Mouse (Mus musculus) mouse embryonic stem cell (cell line): Measurements from ENCODE around the gene Tspan10.
"Not testable (repeated sequence)": the region's sequence is repeated elsewhere in the genome, so short reads cannot be mapped to it uniquely, and the experiment has no call there.

ENCODE experiments used
- in situ Hi-C, 2 experiments: fragments of 300-500 bp; cut with MboI; formaldehyde crosslinking; loops; 1 replicate in 1 of 2; 3 replicates in 1 of 2; pipeline ENCODE4 v1.14.3; 2019 to 2020; ENCODE audit warnings: low sequenced_read_pairs in 2 of 2, low pct_unique_long_range_greater_than_20kb in 1 of 2, mixed read lengths in 1 of 2; ENCODE audit not compliant: unreplicated experiment in 1 of 2

The Tspan10 gene

DNA sequence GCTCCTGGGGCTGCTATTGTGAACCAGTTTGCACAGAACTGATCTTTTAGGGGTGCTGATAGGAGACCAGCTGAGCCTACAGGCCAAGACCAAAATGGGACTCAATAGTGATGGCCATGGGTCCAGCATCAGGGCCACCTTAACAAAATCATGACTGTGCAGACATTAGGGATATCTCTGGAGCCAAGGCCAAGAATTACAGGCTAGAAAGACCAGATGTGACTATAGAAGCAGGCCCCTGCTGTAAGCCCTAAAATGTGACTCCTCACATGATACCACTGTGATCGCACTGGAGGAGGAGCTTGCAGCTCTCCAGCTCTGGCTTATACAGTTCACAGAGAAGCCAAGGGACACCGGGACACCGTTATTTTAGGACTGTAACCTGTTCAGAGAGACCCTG is at the start of gene Tspan10:
Gene Tspan10, plus strand, starts transcription at position 301 of the 400 bp plus-strand sequence.
- in situ Hi-C loops, result no loop called here

- in situ Hi-C loops, result no loop called here
Observed at GRCm38 (mm10) chr11:120395661-120396060, 46.8 kb upstream of the Tspan10 start.

- in situ Hi-C loops, result no loop called here
Observed at GRCm38 (mm10) chr11:120397602-120398001, 44.8 kb upstream of the Tspan10 start.

DNA sequence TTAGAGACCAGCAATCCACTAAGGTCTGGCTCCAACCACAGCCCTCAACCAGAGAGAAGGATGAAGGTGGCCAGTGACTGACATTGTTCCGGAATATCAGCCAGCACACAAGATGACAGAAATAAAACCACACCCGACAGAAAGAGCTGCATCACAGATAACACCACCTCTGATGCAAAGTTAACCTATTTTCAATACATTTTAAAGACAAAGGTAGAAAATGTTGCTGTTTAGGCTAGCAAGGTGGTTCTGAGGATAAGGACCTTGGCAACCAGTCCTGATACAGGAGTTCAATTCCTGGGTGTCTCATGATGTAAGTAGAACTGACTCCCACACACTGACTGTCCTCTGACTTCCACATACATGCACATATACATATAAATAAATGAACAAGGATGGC is 43.1 kb upstream of the Tspan10 start:
- in situ Hi-C loops, result no loop called here

DNA sequence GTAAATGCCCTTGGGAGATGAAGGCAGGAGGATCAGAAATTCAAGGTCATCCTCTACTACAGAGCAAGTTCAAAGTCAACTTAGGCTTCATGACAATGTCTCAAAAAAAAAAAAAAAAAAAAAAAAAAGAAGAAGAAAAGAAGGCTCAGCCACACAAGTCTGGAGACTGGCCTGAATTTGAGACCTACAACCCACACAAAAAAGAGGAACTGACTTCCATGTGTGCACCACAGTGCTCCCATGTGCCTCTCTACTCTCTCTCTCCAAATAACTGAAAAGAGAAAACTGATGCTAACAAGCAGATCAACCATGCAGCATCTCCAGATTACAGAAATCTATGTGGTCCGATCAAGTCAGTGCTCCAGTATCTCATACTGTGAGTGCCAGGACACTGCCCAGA is 37.6 kb upstream of the Tspan10 start:
- in situ Hi-C loops, result no loop called here

- in situ Hi-C loops, result no loop called here
Observed at GRCm38 (mm10) chr11:120405867-120406266, 36.6 kb upstream of the Tspan10 start.

DNA sequence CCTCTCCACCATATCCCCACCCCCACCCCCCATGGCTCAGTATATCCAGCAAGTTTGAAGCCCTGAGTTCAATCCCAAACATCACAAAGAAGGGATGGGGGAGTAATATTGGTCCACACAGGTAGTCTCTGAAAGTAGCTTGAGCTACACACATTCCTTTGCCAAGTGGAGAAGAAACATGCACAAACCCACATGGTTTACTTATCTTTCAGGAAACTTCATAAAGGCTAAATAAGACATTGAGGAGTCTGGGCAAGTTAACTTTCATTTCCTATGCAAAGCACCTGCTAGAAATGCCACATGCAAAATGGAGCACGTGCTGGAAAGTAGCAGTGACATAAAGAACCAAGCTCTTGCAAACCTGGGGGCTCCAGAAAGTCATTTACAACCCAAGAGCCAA is 36.0 kb upstream of the Tspan10 start:
- in situ Hi-C loops, result no loop called here

DNA sequence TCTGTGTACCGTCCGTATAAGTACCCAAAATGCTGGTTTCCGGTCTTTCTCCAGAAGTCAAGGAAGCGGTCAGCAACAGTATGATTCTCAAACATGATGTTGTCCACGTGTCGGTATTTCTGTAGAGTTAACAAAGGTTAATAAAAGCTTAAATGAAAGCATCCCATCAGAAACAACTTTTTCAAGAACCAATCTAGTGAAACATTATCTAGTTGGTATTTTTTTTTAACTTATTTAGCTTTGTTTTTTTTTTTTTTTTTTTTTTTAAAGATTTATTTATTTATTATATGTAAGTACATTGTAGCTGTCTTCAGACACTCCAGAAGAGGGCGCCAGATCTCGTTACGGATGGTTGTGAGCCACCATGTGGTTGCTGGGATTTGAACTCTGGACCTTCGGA is 28.8 kb upstream of the Tspan10 start:
- in situ Hi-C loops, result not testable (repeated sequence)

DNA sequence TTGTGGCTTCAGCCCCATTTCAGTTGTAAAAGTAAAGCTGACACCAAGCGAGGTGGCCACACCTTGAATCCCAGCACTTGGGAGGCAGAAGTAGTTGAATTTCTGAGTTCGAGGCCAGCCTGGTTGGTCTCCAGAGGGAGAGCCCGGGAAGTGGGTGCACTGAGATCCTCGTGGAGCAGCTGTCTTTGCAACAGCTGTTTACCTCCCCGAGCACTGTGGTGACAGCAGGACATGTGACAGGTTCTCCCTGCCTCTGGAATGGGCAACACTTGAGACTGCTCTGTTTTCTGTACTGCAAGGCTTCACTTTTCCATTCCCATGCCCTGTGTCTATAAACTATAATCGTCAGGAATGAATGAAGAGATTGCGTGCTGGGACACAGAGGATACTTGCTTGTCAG is 24.6 kb upstream of the Tspan10 start:
- in situ Hi-C loops, result no loop called here

DNA sequence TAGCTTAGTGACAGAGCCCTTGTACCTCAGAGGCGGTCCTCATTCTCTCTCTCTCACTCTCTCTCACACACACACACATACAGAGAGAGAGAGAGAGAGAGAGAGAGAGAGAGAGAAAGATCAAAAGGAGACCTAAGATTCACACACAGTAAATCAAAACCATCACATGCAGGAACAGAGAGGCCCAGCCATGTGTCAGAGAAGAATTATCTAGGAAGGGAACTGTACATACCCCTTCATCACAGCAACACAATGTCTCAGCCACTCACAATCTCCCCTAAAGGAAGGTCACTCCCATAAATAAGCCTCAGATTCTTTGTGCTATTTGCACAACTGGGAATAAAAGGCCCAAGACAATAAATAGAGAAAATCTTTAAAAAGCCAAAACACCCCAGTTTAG is 23.9 kb upstream of the Tspan10 start:
- in situ Hi-C loops, result no loop called here

DNA sequence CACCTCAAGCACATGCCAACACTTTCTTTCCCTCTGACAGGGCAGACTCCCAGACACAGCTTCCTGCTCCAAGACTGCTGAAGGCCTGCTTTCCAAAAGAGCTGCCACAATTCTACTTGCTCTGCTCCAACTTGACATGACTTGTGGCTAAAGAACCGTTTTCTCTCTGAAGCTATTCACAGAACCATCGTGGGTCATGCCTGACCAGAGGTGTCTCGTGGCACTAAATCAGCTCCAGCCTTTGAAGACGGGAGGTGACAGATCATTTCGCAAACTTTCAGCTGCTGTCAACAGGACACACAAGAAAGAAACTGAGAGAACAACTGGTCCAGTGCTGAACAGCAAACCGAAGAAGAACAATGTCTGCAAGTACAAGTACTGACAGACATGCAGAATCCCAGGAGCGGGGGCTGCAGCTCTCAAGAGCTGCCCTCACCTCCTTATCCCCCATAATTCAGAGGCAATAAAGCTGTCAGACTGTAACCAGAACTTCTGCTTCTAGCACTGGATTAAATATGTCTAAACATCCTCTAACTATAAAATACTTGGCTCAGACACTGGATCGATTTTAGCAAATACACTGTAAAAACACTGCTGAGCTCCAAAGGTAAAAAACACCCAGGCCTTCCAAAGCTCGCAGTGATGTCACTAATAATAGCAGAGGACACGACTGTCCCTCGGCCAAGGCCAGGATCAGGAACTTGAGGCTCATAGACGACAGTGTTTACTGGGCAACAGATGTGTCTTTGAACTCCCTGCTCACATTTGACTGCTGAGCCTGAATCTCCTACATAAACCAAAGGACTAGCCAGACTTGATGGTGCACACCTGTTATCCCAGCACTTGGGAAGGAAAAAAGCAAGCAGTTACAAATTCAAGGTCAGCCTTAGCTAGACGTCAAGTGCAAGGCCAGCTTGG is 19.5 kb upstream of the Tspan10 start:
- in situ Hi-C loops, result no loop called here

- in situ Hi-C loops, result no loop called here
Observed at GRCm38 (mm10) chr11:120423569-120424295, 18.7 kb upstream of the Tspan10 start.

- in situ Hi-C loops, result no loop called here
Observed at GRCm38 (mm10) chr11:120426727-120427126, 15.7 kb upstream of the Tspan10 start.

GRCm38 (mm10) chr11:120437152-120437856 is 5.1 kb upstream of the Tspan10 start, which contains the start of gene Nploc4:
TSS of gene Nploc4 (minus strand) at chr11:120437708.
- in situ Hi-C loops, result no loop called here

GRCm38 (mm10) chr11:120437857-120438385 is 4.5 kb upstream of the Tspan10 start:
- in situ Hi-C loops, result no loop called here

- in situ Hi-C loops, result no loop called here
Observed at GRCm38 (mm10) chr11:120442765-120443280, 379 bp downstream of the Tspan10 start.

- in situ Hi-C loops, result no loop called here
Observed at GRCm38 (mm10) chr11:120444106-120444505, 1.7 kb downstream of the Tspan10 start.

DNA sequence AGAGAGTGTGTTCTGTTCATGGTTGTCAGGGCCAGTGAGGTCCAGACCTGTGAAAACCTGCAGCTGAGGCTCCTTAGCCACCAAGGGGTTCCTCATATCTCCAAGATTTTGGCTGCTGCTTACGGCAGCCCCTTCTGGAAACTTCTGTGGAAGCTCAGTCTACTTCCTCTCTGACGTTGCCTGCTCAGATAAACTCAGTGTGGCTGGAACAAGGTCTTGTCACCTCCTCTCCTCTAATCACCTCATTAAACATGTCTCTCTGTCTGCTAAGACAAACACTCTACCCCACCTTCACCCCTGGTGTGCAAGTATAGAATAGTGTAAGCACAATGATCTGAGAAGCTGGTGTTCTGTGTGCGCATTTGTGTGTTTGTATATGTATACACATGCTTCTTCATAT is 3.0 kb downstream of the Tspan10 start:
- in situ Hi-C loops, result no loop called here

DNA sequence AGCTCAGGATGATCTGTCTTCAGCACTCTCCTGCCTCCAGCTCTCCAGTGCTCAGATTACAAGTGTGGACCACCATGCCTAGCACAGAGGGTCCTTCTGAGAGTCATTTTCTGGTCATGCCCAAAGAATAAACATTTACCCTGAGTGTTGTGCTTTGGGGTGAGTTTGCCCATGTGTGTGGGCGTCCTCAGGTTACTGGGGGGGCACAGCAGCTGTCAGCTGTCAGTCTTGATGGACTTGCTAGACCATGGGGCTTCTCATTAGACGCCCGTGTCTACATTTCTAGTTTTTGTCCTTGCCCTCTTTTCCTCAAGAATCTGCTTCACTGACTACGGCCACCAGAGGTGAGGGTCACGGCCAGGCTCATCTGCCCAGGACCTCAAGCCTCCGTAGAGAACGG is 4.7 kb downstream of the Tspan10 start:
- in situ Hi-C loops, result no loop called here
